19 mouse cellular contexts compared by ENCODE assay signal in the genomic region with DNA sequence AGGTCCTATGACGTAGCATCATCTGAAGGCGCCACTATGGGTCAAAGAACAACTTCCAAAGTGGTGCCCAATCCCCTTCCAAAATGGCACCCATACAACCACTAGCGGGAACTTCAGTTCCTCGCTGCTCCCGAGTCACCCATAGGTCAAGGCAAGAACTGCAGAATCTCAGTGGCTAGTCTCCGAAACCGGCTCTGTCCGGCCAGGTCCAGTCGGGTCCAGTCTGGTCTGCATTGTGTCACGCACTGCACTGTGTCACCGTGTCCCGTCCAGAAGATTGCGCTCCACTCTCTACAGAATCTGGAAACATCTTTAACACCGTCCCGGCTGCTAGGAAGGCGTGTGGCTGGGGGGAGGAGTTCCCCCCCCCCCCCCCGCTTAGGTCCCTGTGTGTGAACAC. TPM values are rescaled to one million over a fixed set of nuclear protein-coding genes. Genes with fewer than 3 reads are reported as not detected.
DNase-seq lines count a peak whose midpoint lies in the region; ATAC-seq and TF ChIP-seq lines count a peak whose summit lies in the region.
"Had no signal": no experiment of that assay in that cellular context is flagged by ENCODE, and none has a peak within 500 bp of the region (broad histone marks: within the 10 kb centered on the region; RNA-seq: fewer than 3 reads in every experiment).

No protein-coding gene starts in this region.

- 0 out of 2 replicates have a peak, but pooled peaks have one; percentile 23 for ATAC-seq in liver, embryonic 13.5 days (ENCODE audit: low read depth)
- ATAC-seq in liver, embryonic 12.5 days: no peak
- ATAC-seq: forebrain, embryonic 16.5 days had no signal

- no peak overlapping the region for H3K4me3 ChIP-seq in liver, embryonic 13.5 days (replicated peaks)
- H3K4me3 ChIP-seq in liver, embryonic 12.5 days: no peak overlapping the region
- peak overlapping the region; percentile 53 for H3K4me3 ChIP-seq in E14TG2a.4 (replicated peaks; ENCODE audit: low read length)
- no peak overlapping the region for H3K4me3 ChIP-seq in limb, embryonic 10.5 days
- H3K4me3 ChIP-seq: embryonic facial prominence, embryonic 13.5 days; forebrain, embryonic 12.5 days; heart, adult 2 months; hindbrain, embryonic 10.5 days had no signal

- no peak overlapping the region for H3K27ac ChIP-seq in liver, embryonic 13.5 days
- no peak overlapping the region for H3K27ac ChIP-seq in liver, embryonic 12.5 days
- H3K27ac ChIP-seq in limb, embryonic 10.5 days: 0 out of 2 replicates have a peak overlapping the region, but pooled peaks have one; percentile 10
- H3K27ac ChIP-seq: embryonic facial prominence, embryonic 13.5 days; forebrain, embryonic 12.5 days; heart, adult 2 months; hindbrain, embryonic 10.5 days; hindbrain, embryonic 14.5 days had no signal

- H3K4me2 ChIP-seq in liver, embryonic 13.5 days: no peak overlapping the region
- no peak overlapping the region for H3K4me2 ChIP-seq in liver, embryonic 12.5 days
- H3K4me2 ChIP-seq: embryonic facial prominence, embryonic 13.5 days; forebrain, embryonic 12.5 days; heart, embryonic 11.5 days; hindbrain, embryonic 14.5 days had no signal

- H3K9ac ChIP-seq in liver, embryonic 13.5 days: no peak overlapping the region
- H3K9ac ChIP-seq in liver, embryonic 12.5 days: no peak overlapping the region
- H3K9ac ChIP-seq: embryonic facial prominence, embryonic 13.5 days; forebrain, embryonic 12.5 days; hindbrain, embryonic 14.5 days had no signal

- H3K36me3 ChIP-seq in liver, embryonic 13.5 days: no peaks in the 10 kb centered on the region
- H3K36me3 ChIP-seq in liver, embryonic 12.5 days: no peaks in the 10 kb centered on the region
- no peaks in the 10 kb centered on the region for H3K36me3 ChIP-seq in E14TG2a.4 (ENCODE audit: insufficient read depth, low read length)
- no peaks in the 10 kb centered on the region for H3K36me3 ChIP-seq in limb, embryonic 10.5 days
- H3K36me3 ChIP-seq: embryonic facial prominence, embryonic 13.5 days; forebrain, embryonic 12.5 days; hindbrain, embryonic 10.5 days had no signal

- 73% methylated on average over 17 of the region's 17 CpGs for whole genome bisulfite sequencing in liver, embryonic 13.5 days (ENCODE audit: insufficient replicate concordance)
- WGBS in liver, embryonic 12.5 days (ENCODE audit: insufficient replicate concordance): 69% methylated on average over 17 of the region's 17 CpGs
- 94% methylated on average over 17 of the region's 17 CpGs for WGBS in limb, embryonic 10.5 days

- TF ChIP-seq CTCF in E14TG2a.4 (conservative IDR thresholded peaks at IDR 0.05; ENCODE audit: low read length): no peak; the same call in 1 of the 2 replicates

- peaks cover 7% of the 10 kb centered on the region; the same call in 1 of the 2 replicates for H3K4me1 ChIP-seq in liver, embryonic 13.5 days (replicated peaks)
- H3K4me1 ChIP-seq in liver, embryonic 12.5 days: no peaks in the 10 kb centered on the region
- H3K4me1 ChIP-seq in E14TG2a.4 (replicated peaks; ENCODE audit: low read depth, low read length): peaks cover 18% of the 10 kb centered on the region
- peaks cover 19% of the 10 kb centered on the region for H3K4me1 ChIP-seq in limb, embryonic 10.5 days
- H3K4me1 ChIP-seq: embryonic facial prominence, embryonic 13.5 days; forebrain, embryonic 12.5 days; hindbrain, embryonic 10.5 days had no signal

- DNase-seq in liver, embryonic 13.5 days: no peak
- DNase-seq in ES-CJ7 (ENCODE audit: low read depth, low spot score): peak; percentile 90
- DNase-seq in limb, embryonic 10.5 days (ENCODE audit: low spot score): no peak
- DNase-seq in spleen, postnatal 14 days (ENCODE audit: low spot score in 2 of 2): no peak
- no peak for DNase-seq in adrenal gland, postnatal 4 days (ENCODE audit: low spot score in 2 of 2)
- DNase-seq: adrenal gland, postnatal 10 days; cerebellum, adult 18-20 months; cerebellum, adult 9-11 months; cerebellum, postnatal 36 days; gastrocnemius, postnatal 10 days; heart, adult 2 months had no signal

- 0 out of 2 replicates have a peak, but pooled peaks cover 3% of the 10 kb centered on the region for H3K27me3 ChIP-seq in liver, embryonic 13.5 days
- H3K27me3 ChIP-seq in liver, embryonic 12.5 days (replicated peaks): 0 out of 2 replicates have a peak, but pooled peaks cover 7% of the 10 kb centered on the region
- H3K27me3 ChIP-seq in E14TG2a.4 (ENCODE audit: insufficient read depth, low read length): peaks cover 44% of the 10 kb centered on the region
- H3K27me3 ChIP-seq in limb, embryonic 10.5 days (ENCODE audit: low read depth, poor library complexity, severe bottlenecking): no peaks in the 10 kb centered on the region
- H3K27me3 ChIP-seq: embryonic facial prominence, embryonic 13.5 days; forebrain, embryonic 12.5 days had no signal

- no peaks in the 10 kb centered on the region for H3K9me3 ChIP-seq in liver, embryonic 13.5 days (replicated peaks)
- no peaks in the 10 kb centered on the region for H3K9me3 ChIP-seq in liver, embryonic 12.5 days (replicated peaks)
- H3K9me3 ChIP-seq in E14TG2a.4 (ENCODE audit: low read length): no peaks in the 10 kb centered on the region
- no peaks in the 10 kb centered on the region for H3K9me3 ChIP-seq in limb, embryonic 10.5 days (replicated peaks)
- H3K9me3 ChIP-seq: embryonic facial prominence, embryonic 13.5 days; forebrain, embryonic 12.5 days; hindbrain, embryonic 10.5 days had no signal

RNA-seq across cellular contexts. Expression of a gene that starts 53.7 kb away (rescaled TPM):
- 3.6 and 3.7 TPM in 2 replicates for polyA plus RNA-seq in liver, embryonic 13.5 days (2015; fragmentation: Nextera tagmentation; extraction: Ambion mirVana)
- 3.8 and 4.5 TPM in 2 replicates for polyA plus RNA-seq in liver, embryonic 12.5 days (2016; fragmentation: Nextera tagmentation; extraction: Ambion mirVana)
- 3.9 and 4.1 TPM in 2 replicates for polyA plus RNA-seq in limb, embryonic 10.5 days (2016; fragmentation: Nextera tagmentation; extraction: Ambion mirVana)
- total RNA-seq in adrenal gland, postnatal 4 days (2021): 10 to 100 TPM; 34.9 to 37.9 TPM
